Mouse (Mus musculus) forebrain, postnatal 0 days (tissue): ENCODE results near the gene Lman2. TPM values are rescaled to one million over a fixed set of nuclear protein-coding genes. Genes with fewer than 3 reads are reported as not detected.

Experiments used
- ATAC-seq: fragments of 200-750 bp; cut with Nextera tagmentation; 2 replicates; pipeline ENCODE4 v1.8.0; 2017; ENCODE audit warnings: mild to moderate bottlenecking, moderate library complexity
- DNase-seq: peaks from one replicate; pipeline ENCODE4 v3.0.0-alpha.2; 2015
- H3K27ac ChIP-seq: fragments of 300-500 bp; sonication (generic); 2 replicates; pipeline ENCODE4 v1.5.1; 2014; ENCODE audit warnings: low read depth, mild to moderate bottlenecking, antibody characterized with exemption, low read length, moderate library complexity, mixed read lengths
- H3K27me3 ChIP-seq: fragments of 300-500 bp; sonication (generic); 2 replicates; pipeline ENCODE4 v1.6.1; 2014; ENCODE audit warnings: mild to moderate bottlenecking, low read length, mixed read lengths; ENCODE audit not compliant: insufficient read depth
- H3K36me3 ChIP-seq: fragments of 300-500 bp; sonication (generic); 2 replicates; pipeline ENCODE4 v1.6.1; 2014; ENCODE audit warnings: mild to moderate bottlenecking, moderate library complexity; ENCODE audit not compliant: insufficient read depth
- H3K4me1 ChIP-seq: fragments of 300-500 bp; sonication (generic); 2 replicates; pipeline ENCODE4 v1.6.1; 2014; ENCODE audit warnings: antibody characterized with exemption; ENCODE audit not compliant: insufficient read depth
- H3K4me2 ChIP-seq: fragments of 300-500 bp; sonication (generic); 2 replicates; pipeline ENCODE4 v1.6.1; 2014; ENCODE audit warnings: low read depth, mild to moderate bottlenecking, moderate library complexity
- H3K4me3 ChIP-seq: fragments of 300-500 bp; sonication (generic); 2 replicates; pipeline ENCODE4 v1.5.1; 2014; ENCODE audit warnings: low read depth, low read length, mixed read lengths
- H3K9ac ChIP-seq: fragments of 300-500 bp; sonication (generic); 2 replicates; pipeline ENCODE4 v1.6.1; 2014; ENCODE audit warnings: mild to moderate bottlenecking
- H3K9me3 ChIP-seq: fragments of 300-500 bp; sonication (generic); 2 replicates; pipeline ENCODE4 v1.6.1; 2016; ENCODE audit warnings: low read length
- CTCF ChIP-seq: sonication (generic); IDR thresholded peaks from 2 replicates; pipeline ENCODE4 v1.5.1; 2016; ENCODE audit warnings: antibody characterized with exemption, control low read depth, low read depth
- WGBS: fragments of 180-500 bp; shearing (Covaris S2); extraction: QIAGEN DNeasy Blood & Tissue Kit; methylation state at CpG from one replicate; pipeline ENCODE4 v1.1.7; 2014; 5-methylcytosine and 5-hydroxymethylcytosine counted together
- polyA plus RNA-seq: library from polyadenylated mRNA; unstranded; fragments of >200 nt; fragmentation: Nextera tagmentation; extraction: Ambion mirVana; gene quantifications from 2 replicates; pipeline ENCODE4 v1.2.1, GENCODE M21; 2015
- total RNA-seq: library from RNA; depleted of rRNA; stranded (reverse); fragments of >200 nt; gene quantifications from 2 replicates; pipeline ENCODE4 v1.2.3, GENCODE M21; 2014

The Lman2 gene
- total and polyA plus RNA-seq, 2 experiments from 2014 or later, result 32.8 to 62.6 TPM

DNA sequence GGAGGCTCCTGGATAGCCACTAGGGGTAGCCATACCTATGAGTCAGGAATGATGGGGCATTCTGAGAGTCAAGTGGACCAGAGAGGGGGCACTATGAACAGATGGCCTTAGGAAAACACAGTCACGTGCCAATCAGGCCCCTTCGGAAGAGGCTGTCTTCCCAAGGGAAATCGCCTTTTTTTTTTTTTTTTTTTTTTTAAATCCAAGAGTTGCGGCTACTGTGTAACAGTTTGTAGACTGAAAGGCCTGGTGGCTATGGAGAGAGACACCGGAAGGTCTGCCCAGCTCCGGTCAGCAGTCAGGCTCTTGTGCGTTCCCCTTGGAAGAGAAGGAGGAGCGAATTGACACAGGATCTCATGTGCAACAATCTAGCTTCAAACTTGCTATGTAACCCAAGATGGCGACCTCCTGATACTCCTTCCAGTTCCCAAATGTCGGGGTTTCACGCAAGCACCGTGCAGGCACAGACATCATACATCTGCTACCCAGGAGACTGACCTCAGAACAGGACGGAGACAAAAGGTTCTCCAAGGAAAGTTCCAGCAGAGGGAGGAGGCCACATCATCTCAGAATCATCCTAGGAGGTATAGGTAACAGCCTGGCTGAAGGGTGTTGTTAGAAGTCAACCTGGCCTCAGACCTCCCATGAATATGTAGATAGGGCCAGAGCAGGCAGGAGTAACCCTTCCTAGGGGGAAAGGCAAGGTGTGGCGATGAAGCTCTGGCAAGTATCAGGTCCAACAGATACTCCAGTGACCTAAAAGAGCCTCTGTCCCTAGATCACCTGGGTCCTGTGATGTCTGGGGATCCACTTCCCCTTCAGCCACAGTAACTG lies 31.8 kb downstream of the Lman2 start:
- H3K4me2 ChIP-seq, result peak overlapping the region; percentile 95
- H3K36me3 ChIP-seq, result peaks cover 4% of the 10 kb centered on the region
- ATAC-seq (no peak), DNase-seq (no peak)
- peaks cover 5% of the 10 kb centered on the region; the same call in 1 of the 2 replicates for H3K4me1 ChIP-seq
- no peaks in the 10 kb centered on the region for H3K27me3 ChIP-seq
- no peaks in the 10 kb centered on the region for H3K9me3 ChIP-seq
- TF ChIP-seq CTCF, result peak; percentile 65
- 51% methylated on average over 14 of the region's 14 CpGs for WGBS
- no peak overlapping the region for H3K9ac ChIP-seq
- peak overlapping the region; percentile 69 for H3K4me3 ChIP-seq
- H3K27ac ChIP-seq, result no peak overlapping the region

DNA sequence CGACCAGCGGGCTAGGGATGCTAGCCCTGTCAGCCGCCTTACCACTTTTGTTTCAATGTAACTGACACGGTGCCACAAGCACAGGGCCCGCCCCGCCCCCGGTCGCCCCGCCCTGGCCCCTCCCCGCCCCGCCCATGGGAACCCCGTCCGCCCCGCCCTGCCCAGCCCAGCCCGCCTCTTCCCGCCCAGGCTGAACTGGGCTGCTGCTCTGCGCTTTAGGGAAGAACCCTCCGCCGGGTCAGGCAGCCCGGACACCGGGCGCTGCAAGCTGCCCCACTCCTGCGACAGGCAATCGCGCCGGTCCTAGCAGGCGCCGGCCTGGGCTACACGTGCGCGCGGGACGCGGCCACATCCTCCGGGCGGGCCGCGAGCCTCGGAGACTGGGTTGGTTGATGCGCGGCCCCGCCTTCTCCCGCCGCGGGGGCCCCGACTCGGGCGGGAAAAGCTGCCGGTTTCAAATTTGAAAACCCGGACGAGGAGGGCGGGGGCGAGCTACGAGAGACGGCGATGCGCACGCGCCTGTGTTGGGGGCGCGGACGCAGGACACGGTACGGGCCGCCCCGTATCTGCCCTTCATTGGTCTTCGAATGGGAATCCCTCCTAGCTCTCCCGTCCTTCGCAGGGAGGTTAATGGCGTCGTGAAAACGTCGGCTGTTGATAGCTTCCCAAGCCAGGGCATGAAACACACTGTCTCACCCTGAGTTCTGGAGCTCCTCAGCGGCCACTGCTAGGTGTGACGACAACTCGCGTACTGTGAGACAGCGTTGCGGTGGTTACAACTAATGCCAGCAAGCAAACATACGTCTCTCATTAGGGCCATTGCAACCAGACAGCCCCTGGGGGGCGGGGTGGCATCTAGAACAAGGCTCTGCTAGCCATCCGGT lies 32.7 kb downstream of the Lman2 start, which contains the start of gene Mxd3:
Mxd3 (minus strand) TSS at position 141 of the 884 bp plus-strand sequence.
- DNase-seq (peak; percentile 93), ATAC-seq (peak; percentile 87)
- Histone ChIP-seq H3K4me1 (peaks cover 5% of the 10 kb centered on the region; the same call in 1 of the 2 replicates), H3K9me3 (no peaks in the 10 kb centered on the region), H3K27ac (peak within 1 kb of the TSS; percentile 45; the same call in 1 of the 2 replicates), H3K9ac (peak within 1 kb of the TSS; percentile 60), H3K27me3 (no peaks in the 10 kb centered on the region), H3K4me2 (peak within 1 kb of the TSS; percentile 95), H3K4me3 (peak within 1 kb of the TSS; percentile 69), H3K36me3 (peaks cover 10% of the 10 kb centered on the region)
- TF ChIP-seq CTCF, result no peak
- whole genome bisulfite sequencing, result under 1% methylated on average over 75 of the region's 82 CpGs

DNA sequence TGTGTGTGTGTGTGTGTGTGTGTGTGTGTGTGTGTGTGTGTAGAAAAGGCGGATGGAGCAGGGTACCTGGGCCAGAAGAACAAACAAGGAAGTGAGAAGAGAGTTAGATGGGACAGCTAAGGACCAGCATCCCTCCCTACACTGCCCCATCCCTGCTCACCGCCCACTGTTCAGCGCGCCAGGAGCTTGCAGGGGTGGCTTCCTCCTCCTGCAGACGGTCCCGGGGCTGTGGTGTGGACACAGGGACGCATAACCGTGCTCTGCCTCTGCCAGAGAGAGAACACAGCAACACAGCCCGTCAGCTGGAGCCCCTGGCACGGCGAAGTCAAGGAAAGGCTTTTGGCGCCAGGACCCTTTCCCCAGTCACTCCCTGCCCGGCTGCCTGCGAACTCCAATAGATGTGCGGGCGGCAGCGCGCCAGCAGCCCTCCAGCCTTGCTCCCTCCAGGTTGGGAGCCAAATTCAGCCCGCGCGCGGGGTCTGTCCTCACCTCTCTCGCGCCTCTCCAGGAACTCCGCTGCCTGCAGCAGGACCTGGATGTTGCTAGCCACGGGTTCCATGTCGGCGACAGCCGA lies 33.4 kb downstream of the Lman2 start:
- H3K9me3 ChIP-seq, result no peaks in the 10 kb centered on the region
- DNase-seq (peak; percentile 66), ATAC-seq (no peak; the same call in 1 of the 2 replicates)
- H3K9ac ChIP-seq, result peak overlapping the region; percentile 60
- H3K4me3 ChIP-seq, result peak overlapping the region; percentile 69
- H3K4me1 ChIP-seq, result peaks cover 5% of the 10 kb centered on the region; the same call in 1 of the 2 replicates
- TF ChIP-seq CTCF, result no peak
- 4% methylated on average over 23 of the region's 29 CpGs for WGBS
- H3K4me2 ChIP-seq, result peak overlapping the region; percentile 95
- no peaks in the 10 kb centered on the region for H3K27me3 ChIP-seq
- peaks cover 14% of the 10 kb centered on the region for H3K36me3 ChIP-seq
- peak overlapping the region; percentile 45; the same call in 1 of the 2 replicates for H3K27ac ChIP-seq

DNA sequence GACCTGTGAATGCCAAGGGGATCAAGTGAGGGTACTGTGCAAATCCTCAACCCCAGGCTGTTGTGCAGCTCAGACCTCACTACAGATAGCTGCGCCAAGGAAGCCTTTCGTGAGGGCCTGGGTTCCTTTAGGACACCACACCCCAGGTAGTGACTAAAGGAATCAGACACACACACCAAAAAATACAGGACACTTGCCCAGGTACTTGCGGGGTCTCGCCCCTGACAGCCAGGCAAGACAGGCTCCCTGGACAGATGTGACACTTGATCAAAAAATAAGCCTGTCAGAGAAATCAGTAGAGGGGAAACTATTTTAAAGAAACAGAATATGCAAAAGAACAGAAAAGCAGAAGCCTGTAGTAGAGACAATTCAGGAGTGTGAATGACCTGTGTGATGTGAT lies 33.9 kb downstream of the Lman2 start:
- ATAC-seq, result no peak
- Histone ChIP-seq H3K4me3 (no peak overlapping the region), H3K9ac (no peak overlapping the region)

DNA sequence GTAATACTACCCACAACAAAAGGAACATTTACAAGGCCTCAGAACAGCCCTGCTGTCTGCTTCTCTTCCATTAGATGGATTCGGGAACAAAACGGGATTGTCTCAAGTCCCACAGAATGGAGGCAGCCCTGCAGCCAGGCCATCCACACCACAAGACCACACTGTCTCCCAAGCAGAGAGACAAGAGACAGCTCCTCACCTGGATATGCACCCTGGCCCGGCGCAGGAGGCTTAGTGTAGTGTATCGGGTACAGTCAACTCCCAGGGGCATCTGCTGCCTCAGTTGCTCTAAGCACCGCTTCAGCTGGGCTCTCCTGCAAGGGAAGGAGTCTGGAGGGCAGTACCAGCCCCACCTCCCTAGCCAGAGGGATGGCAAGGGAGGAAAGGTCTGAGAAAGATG lies 34.4 kb downstream of the Lman2 start:
- no peak for TF ChIP-seq CTCF
- ATAC-seq (no peak), DNase-seq (no peak)
- 84% methylated on average over 6 of the region's 6 CpGs for WGBS
- Histone ChIP-seq H3K9ac (no peak overlapping the region), H3K27ac (no peak overlapping the region), H3K36me3 (peaks cover 21% of the 10 kb centered on the region), H3K4me3 (no peak overlapping the region), H3K27me3 (no peaks in the 10 kb centered on the region), H3K4me2 (peak overlapping the region; percentile 95; the same call in 1 of the 2 replicates), H3K9me3 (no peaks in the 10 kb centered on the region), H3K4me1 (peaks cover 5% of the 10 kb centered on the region; the same call in 1 of the 2 replicates)

More for the DNA sequence above, 33.9 kb downstream of the Lman2 start:
- no peak for TF ChIP-seq CTCF
- H3K4me1 ChIP-seq, result peaks cover 5% of the 10 kb centered on the region; the same call in 1 of the 2 replicates
- no peaks in the 10 kb centered on the region for H3K27me3 ChIP-seq
- WGBS, result 71% methylated on average over 4 of the region's 4 CpGs
- DNase-seq, result no peak
- peaks cover 19% of the 10 kb centered on the region for H3K36me3 ChIP-seq
- H3K27ac ChIP-seq, result no peak overlapping the region
- peak overlapping the region; percentile 95 for H3K4me2 ChIP-seq
- H3K9me3 ChIP-seq, result no peaks in the 10 kb centered on the region

DNA sequence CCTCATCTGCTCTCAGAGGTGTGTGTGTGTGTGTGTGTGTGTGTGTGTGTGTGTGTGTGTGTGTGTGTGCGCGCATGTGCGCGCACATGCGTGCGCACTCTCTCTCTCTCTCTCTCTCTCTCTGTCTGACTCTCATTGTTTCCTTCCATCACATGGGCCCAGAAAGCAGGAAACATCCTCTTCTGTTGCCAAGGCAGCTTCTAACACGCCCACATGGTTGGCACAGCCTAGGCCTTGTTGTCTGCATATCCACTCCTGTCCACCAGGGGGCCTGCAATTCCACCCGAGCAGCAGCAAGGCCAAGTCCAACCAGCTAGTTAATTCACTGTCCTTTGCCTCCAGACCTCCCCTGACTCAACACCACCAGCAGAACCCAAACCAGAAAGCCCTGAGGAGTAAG lies 35.0 kb downstream of the Lman2 start:
- peak; percentile 94 for TF ChIP-seq CTCF
- Histone ChIP-seq H3K4me1 (peaks cover 10% of the 10 kb centered on the region; the same call in 1 of the 2 replicates), H3K9me3 (no peaks in the 10 kb centered on the region), H3K27me3 (no peaks in the 10 kb centered on the region), H3K36me3 (peaks cover 21% of the 10 kb centered on the region), H3K4me3 (no peak overlapping the region), H3K4me2 (peak overlapping the region; percentile 95; the same call in 1 of the 2 replicates), H3K9ac (no peak overlapping the region), H3K27ac (peak overlapping the region; percentile 80)
- 22% methylated on average over 8 of the region's 8 CpGs for WGBS
- peak; percentile 77 for ATAC-seq
- peak; percentile 93 for DNase-seq
